Mouse (Mus musculus): ENCODE results near the gene Dip2a. TPM values are rescaled to one million over a fixed set of nuclear protein-coding genes. Genes with fewer than 3 reads are reported as not detected.
A peak's percentile ranks its signal among the peaks of the same experiment; 100 is the strongest.

Dip2a gene
- total RNA-seq, 2 experiments from 2014 or later: 30.8 to 39.4 TPM

- DNase-seq: no peak
Measured at GRCm38 (mm10) chr10:76306738-76307137, 38.4 kb downstream of the Dip2a start.

- no peak for DNase-seq
Measured at GRCm38 (mm10) chr10:76300133-76300532, 45.0 kb downstream of the Dip2a start.

GRCm38 (mm10) chr10:76293222-76293621 is 51.9 kb downstream of the Dip2a start:
- DNase-seq: no peak

GRCm38 (mm10) chr10:76289936-76290671 is 55.0 kb downstream of the Dip2a start:
- DNase-seq: no peak

GRCm38 (mm10) chr10:76289052-76289451 is 56.0 kb downstream of the Dip2a start:
- no peak for DNase-seq

GRCm38 (mm10) chr10:76288268-76288993 is 56.7 kb downstream of the Dip2a start:
- no peak for DNase-seq

- no peak for DNase-seq
Measured at GRCm38 (mm10) chr10:76278541-76279097, 66.5 kb downstream of the Dip2a start.

- DNase-seq: no peak
Measured at GRCm38 (mm10) chr10:76275256-76275655, 69.8 kb downstream of the Dip2a start.

GRCm38 (mm10) chr10:76271238-76271637 is 73.9 kb downstream of the Dip2a start:
- DNase-seq: peak; percentile 48

- DNase-seq: no peak
Measured at GRCm38 (mm10) chr10:76262431-76262830, 82.7 kb downstream of the Dip2a start.

- DNase-seq: no peak
Measured at GRCm38 (mm10) chr10:76261447-76261846, 83.6 kb downstream of the Dip2a start.

- DNase-seq: no peak
Measured at GRCm38 (mm10) chr10:76260358-76261059, 84.6 kb downstream of the Dip2a start.

GRCm38 (mm10) chr10:76259566-76260232 is 85.4 kb downstream of the Dip2a start:
- DNase-seq: no peak

- peak; percentile 78 for DNase-seq
Measured at GRCm38 (mm10) chr10:76257719-76258390, 87.2 kb downstream of the Dip2a start.

- no peak for DNase-seq
Measured at GRCm38 (mm10) chr10:76257231-76257630, 87.9 kb downstream of the Dip2a start.

- DNase-seq: peak; percentile 56
Measured at GRCm38 (mm10) chr10:76255617-76256016, 89.5 kb downstream of the Dip2a start.

- DNase-seq: peak; percentile 62
Measured at GRCm38 (mm10) chr10:76253536-76253935, 91.6 kb downstream of the Dip2a start, which contains the start of gene S100b. Gene S100b, plus strand, starts transcription at chr10:76253853.

- DNase-seq: no peak
Measured at GRCm38 (mm10) chr10:76253079-76253478, 92.0 kb downstream of the Dip2a start.

GRCm38 (mm10) chr10:76250870-76251269 is 94.2 kb downstream of the Dip2a start:
- DNase-seq: no peak

- DNase-seq: no peak
Measured at GRCm38 (mm10) chr10:76248647-76248968, 96.5 kb downstream of the Dip2a start.

- DNase-seq: no peak
Measured at GRCm38 (mm10) chr10:76247960-76248646, 97.0 kb downstream of the Dip2a start.

Data from adrenal gland, postnatal 10 days (tissue).